Mouse (Mus musculus): ENCODE data around the gene Tulp4. TPM values are rescaled to one million over a fixed set of nuclear protein-coding genes. Genes with fewer than 3 reads are reported as not detected.
A peak's percentile ranks its signal among the peaks of the same experiment; 100 is the strongest.
"Not testable (repeated sequence)": the region's sequence is repeated elsewhere in the genome, so short reads cannot be mapped to it uniquely, and the experiment has no call there.

The Tulp4 gene
- polyA plus RNA-seq, 1 experiment from 2014 or later = 33.6 TPM

- no peak overlapping the region for H3K4me2 ChIP-seq (replicated peaks; ENCODE audit: low read depth)
- no peak for DNase-seq (ENCODE audit: low spot score)
- H3K4me1 ChIP-seq (replicated peaks; ENCODE audit: control insufficient read depth, insufficient read depth) = no peaks in the 10 kb centered on the region
- no peak for TF ChIP-seq EP300 (optimal IDR thresholded peaks at IDR 0.05)
- no peak for TF ChIP-seq CTCF (IDR thresholded peaks at IDR 0.05; ENCODE audit: low read depth)
- 84% methylated on average over 7 of the region's 7 CpGs for WGBS
- ATAC-seq (ENCODE audit: low FRiP score, low TSS enrichment) = no peak
- H3K9me3 ChIP-seq (ENCODE audit: control insufficient read depth, low read length) = no peaks in the 10 kb centered on the region
- H3K27ac ChIP-seq (replicated peaks) = no peak overlapping the region
- H3K36me3 ChIP-seq (ENCODE audit: control insufficient read depth, insufficient read depth, low read length) = peaks cover 6% of the 10 kb centered on the region; the same call in 1 of the 2 replicates
- H3K27me3 ChIP-seq (ENCODE audit: control insufficient read depth, insufficient read depth, low read length) = no peaks in the 10 kb centered on the region
- H3K9ac ChIP-seq (ENCODE audit: low read length) = no peak overlapping the region
- H3K4me3 ChIP-seq (ENCODE audit: low read depth, low read length) = no peak overlapping the region
Observed at GRCm38 (mm10) chr17:6203126-6203525, 96.9 kb downstream of the Tulp4 start.

GRCm38 (mm10) chr17:6203795-6204194 lies 97.6 kb downstream of the Tulp4 start:
- Histone ChIP-seq H3K9me3 (ENCODE audit: control insufficient read depth, low read length) (no peaks in the 10 kb centered on the region), H3K9ac (ENCODE audit: low read length) (no peak overlapping the region), H3K4me3 (ENCODE audit: low read depth, low read length) (no peak overlapping the region), H3K27ac (replicated peaks) (no peak overlapping the region), H3K27me3 (ENCODE audit: control insufficient read depth, insufficient read depth, low read length) (no peaks in the 10 kb centered on the region), H3K4me2 (replicated peaks; ENCODE audit: low read depth) (no peak overlapping the region), H3K4me1 (replicated peaks; ENCODE audit: control insufficient read depth, insufficient read depth) (no peaks in the 10 kb centered on the region), H3K36me3 (ENCODE audit: control insufficient read depth, insufficient read depth, low read length) (peaks cover 6% of the 10 kb centered on the region; the same call in 1 of the 2 replicates)
- TF ChIP-seq CTCF (IDR thresholded peaks at IDR 0.05; ENCODE audit: low read depth) = peak; percentile 4; the same call in 1 of the 2 replicates
- TF ChIP-seq EP300 (optimal IDR thresholded peaks at IDR 0.05) = no peak
- 41% methylated on average over 4 of the region's 4 CpGs for WGBS
- DNase-seq (ENCODE audit: low spot score) = no peak
- no peak for ATAC-seq (ENCODE audit: low FRiP score, low TSS enrichment)

- Histone ChIP-seq H3K27me3 (ENCODE audit: control insufficient read depth, insufficient read depth, low read length) (no peaks in the 10 kb centered on the region), H3K9ac (ENCODE audit: low read length) (no peak overlapping the region), H3K4me3 (ENCODE audit: low read depth, low read length) (no peak overlapping the region), H3K9me3 (ENCODE audit: control insufficient read depth, low read length) (no peaks in the 10 kb centered on the region), H3K36me3 (ENCODE audit: control insufficient read depth, insufficient read depth, low read length) (peaks cover 14% of the 10 kb centered on the region; the same call in 1 of the 2 replicates), H3K27ac (replicated peaks) (no peak overlapping the region), H3K4me1 (replicated peaks; ENCODE audit: control insufficient read depth, insufficient read depth) (no peaks in the 10 kb centered on the region), H3K4me2 (replicated peaks; ENCODE audit: low read depth) (no peak overlapping the region)
- WGBS = 74% methylated on average over 1 of the region's 1 CpGs
- TF ChIP-seq EP300 (optimal IDR thresholded peaks at IDR 0.05) (no peak), CTCF (IDR thresholded peaks at IDR 0.05; ENCODE audit: low read depth) (no peak)
- DNase-seq (ENCODE audit: low spot score) = no peak
- no peak for ATAC-seq (ENCODE audit: low FRiP score, low TSS enrichment)
Observed at GRCm38 (mm10) chr17:6211721-6212120, 105.5 kb downstream of the Tulp4 start.

- no peaks in the 10 kb centered on the region for H3K27me3 ChIP-seq (ENCODE audit: control insufficient read depth, insufficient read depth, low read length)
- peaks cover 11% of the 10 kb centered on the region; the same call in 1 of the 2 replicates for H3K36me3 ChIP-seq (ENCODE audit: control insufficient read depth, insufficient read depth, low read length)
- WGBS = 87% methylated on average over 4 of the region's 4 CpGs
Observed at GRCm38 (mm10) chr17:6215640-6216039, 109.4 kb downstream of the Tulp4 start.

GRCm38 (mm10) chr17:6216514-6216913 lies 110.3 kb downstream of the Tulp4 start:
- Histone ChIP-seq H3K4me2 (replicated peaks; ENCODE audit: low read depth) (no peak overlapping the region), H3K4me1 (replicated peaks; ENCODE audit: control insufficient read depth, insufficient read depth) (no peaks in the 10 kb centered on the region), H3K27ac (replicated peaks) (no peak overlapping the region), H3K27me3 (ENCODE audit: control insufficient read depth, insufficient read depth, low read length) (no peaks in the 10 kb centered on the region), H3K9me3 (ENCODE audit: control insufficient read depth, low read length) (no peaks in the 10 kb centered on the region), H3K9ac (ENCODE audit: low read length) (no peak overlapping the region), H3K4me3 (ENCODE audit: low read depth, low read length) (no peak overlapping the region), H3K36me3 (ENCODE audit: control insufficient read depth, insufficient read depth, low read length) (peaks cover 11% of the 10 kb centered on the region; the same call in 1 of the 2 replicates)
- no peak for DNase-seq (ENCODE audit: low spot score)
- WGBS = 92% methylated on average over 10 of the region's 10 CpGs
- no peak for ATAC-seq (ENCODE audit: low FRiP score, low TSS enrichment)
- TF ChIP-seq CTCF (IDR thresholded peaks at IDR 0.05; ENCODE audit: low read depth) (no peak), EP300 (optimal IDR thresholded peaks at IDR 0.05) (no peak)

More at GRCm38 (mm10) chr17:6215640-6216039, 109.4 kb downstream of the Tulp4 start:
- no peak overlapping the region for H3K9ac ChIP-seq (ENCODE audit: low read length)
- ATAC-seq (ENCODE audit: low FRiP score, low TSS enrichment) (no peak), DNase-seq (ENCODE audit: low spot score) (no peak)
- no peak overlapping the region for H3K4me3 ChIP-seq (ENCODE audit: low read depth, low read length)
- no peaks in the 10 kb centered on the region for H3K9me3 ChIP-seq (ENCODE audit: control insufficient read depth, low read length)
- no peak overlapping the region for H3K4me2 ChIP-seq (replicated peaks; ENCODE audit: low read depth)
- TF ChIP-seq CTCF (IDR thresholded peaks at IDR 0.05; ENCODE audit: low read depth) = no peak
- TF ChIP-seq EP300 (optimal IDR thresholded peaks at IDR 0.05) = no peak
- no peak overlapping the region for H3K27ac ChIP-seq (replicated peaks)
- H3K4me1 ChIP-seq (replicated peaks; ENCODE audit: control insufficient read depth, insufficient read depth) = no peaks in the 10 kb centered on the region

- H3K27ac ChIP-seq (replicated peaks); H3K9me3 ChIP-seq (ENCODE audit: control insufficient read depth, low read length); H3K27me3 ChIP-seq (ENCODE audit: control insufficient read depth, insufficient read depth, low read length); H3K4me3 ChIP-seq (ENCODE audit: low read depth, low read length); H3K4me2 ChIP-seq (replicated peaks; ENCODE audit: low read depth); H3K36me3 ChIP-seq (ENCODE audit: control insufficient read depth, insufficient read depth, low read length); DNase-seq (ENCODE audit: low spot score); H3K4me1 ChIP-seq (replicated peaks; ENCODE audit: control insufficient read depth, insufficient read depth); H3K9ac ChIP-seq (ENCODE audit: low read length): not testable (repeated sequence)
- WGBS = no CpG with 5 or more reads among the region's 7 CpGs
- peak; percentile 21; the same call in 1 of the 2 replicates for ATAC-seq (ENCODE audit: low FRiP score, low TSS enrichment)
Observed at GRCm38 (mm10) chr17:6232633-6233032, 126.4 kb downstream of the Tulp4 start.

- not testable (repeated sequence) for H3K9ac ChIP-seq (ENCODE audit: low read length); H3K27me3 ChIP-seq (ENCODE audit: control insufficient read depth, insufficient read depth, low read length); ATAC-seq (ENCODE audit: low FRiP score, low TSS enrichment); H3K4me2 ChIP-seq (replicated peaks; ENCODE audit: low read depth); H3K4me1 ChIP-seq (replicated peaks; ENCODE audit: control insufficient read depth, insufficient read depth); H3K4me3 ChIP-seq (ENCODE audit: low read depth, low read length); DNase-seq (ENCODE audit: low spot score); H3K27ac ChIP-seq (replicated peaks); H3K36me3 ChIP-seq (ENCODE audit: control insufficient read depth, insufficient read depth, low read length); H3K9me3 ChIP-seq (ENCODE audit: control insufficient read depth, low read length)
- WGBS = 100% methylated on average over 1 of the region's 1 CpGs
Observed at GRCm38 (mm10) chr17:6251298-6251697, 145.1 kb downstream of the Tulp4 start.

- not testable (repeated sequence) for H3K27me3 ChIP-seq (ENCODE audit: control insufficient read depth, insufficient read depth, low read length); H3K4me2 ChIP-seq (replicated peaks; ENCODE audit: low read depth); H3K36me3 ChIP-seq (ENCODE audit: control insufficient read depth, insufficient read depth, low read length); H3K4me1 ChIP-seq (replicated peaks; ENCODE audit: control insufficient read depth, insufficient read depth); DNase-seq (ENCODE audit: low spot score); H3K9ac ChIP-seq (ENCODE audit: low read length); H3K9me3 ChIP-seq (ENCODE audit: control insufficient read depth, low read length); H3K4me3 ChIP-seq (ENCODE audit: low read depth, low read length); H3K27ac ChIP-seq (replicated peaks)
- ATAC-seq (ENCODE audit: low FRiP score, low TSS enrichment) = peak; percentile 68; the same call in 1 of the 2 replicates
- WGBS = 0% methylated on average over 7 of the region's 51 CpGs
Observed at GRCm38 (mm10) chr17:6256400-6257069, 150.3 kb downstream of the Tulp4 start, which contains the start of gene Tmem181a. Tmem181a (plus strand) TSS chr17:6256860.

Measured in stomach, postnatal 0 days (tissue).